Mouse (Mus musculus): ENCODE measurements around the gene Gm5724. TPM values are rescaled to one million over a fixed set of nuclear protein-coding genes. Genes with fewer than 3 reads are reported as not detected.

The Gm5724 gene
- not detected for polyA plus RNA-seq (2017; shearing (Covaris generic))

DNA sequence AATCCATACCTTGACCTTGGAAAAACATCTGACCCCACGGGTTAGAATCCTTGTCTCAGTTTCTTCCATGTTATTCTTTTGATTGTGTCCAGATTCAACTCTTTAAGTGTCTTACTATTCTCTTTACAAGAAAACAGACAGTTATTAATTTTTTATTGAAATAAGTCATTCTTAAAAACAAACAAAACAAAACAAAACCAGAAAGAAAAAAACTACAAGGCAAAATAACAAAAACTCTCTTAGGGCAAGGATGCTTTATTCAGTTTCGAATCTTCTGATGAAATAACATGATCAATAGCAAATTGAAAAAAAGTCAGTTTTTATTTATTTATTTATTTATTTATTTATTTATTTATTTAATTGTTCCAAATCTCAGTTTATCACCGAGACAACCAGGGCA, at the start of gene Gm5724:
Gene Gm5724, minus strand, starts transcription at position 101 of the 400 bp plus-strand sequence.
- ATAC-seq, result no peak

DNA sequence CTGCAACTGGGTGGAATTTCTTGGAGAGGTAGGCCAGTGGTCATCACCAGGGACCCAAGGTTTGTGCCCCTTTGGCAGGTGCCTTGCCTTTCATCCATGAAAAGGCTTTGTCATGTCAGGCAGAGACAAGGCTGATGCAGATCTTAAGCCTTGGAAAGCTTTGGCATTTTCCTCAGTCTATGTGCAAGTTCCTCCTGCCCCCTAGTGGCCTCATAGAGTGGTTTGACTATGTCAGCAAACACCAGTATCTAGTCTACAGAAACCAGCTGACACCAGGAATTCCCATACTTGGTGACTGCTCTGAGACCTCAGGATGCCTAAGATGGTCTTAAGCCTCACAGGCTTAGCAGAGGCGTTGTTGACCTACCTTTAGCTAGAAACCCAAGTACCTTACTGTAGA, 24.2 kb upstream of the Gm5724 start:
- no peak for ATAC-seq

DNA sequence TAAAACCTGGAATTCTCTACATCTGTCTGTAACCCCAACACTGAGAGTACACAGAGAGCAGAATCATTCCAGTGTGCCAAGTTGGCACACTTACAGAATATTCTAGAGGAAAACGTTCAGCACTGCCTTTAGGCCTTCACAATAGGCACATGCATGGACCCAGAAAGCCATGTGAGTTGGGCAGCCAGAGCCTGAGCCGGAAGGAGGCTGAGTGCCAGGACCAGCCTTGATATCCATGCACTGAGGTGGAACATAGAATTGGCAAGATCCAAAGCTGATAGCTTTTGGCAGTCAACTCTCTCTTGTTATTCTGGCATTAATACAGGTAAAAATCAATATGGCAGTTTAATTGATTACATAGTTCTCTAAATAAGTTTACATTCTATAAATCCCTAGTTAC, 866 bp upstream of the Gm5724 start:
- no peak for ATAC-seq

DNA sequence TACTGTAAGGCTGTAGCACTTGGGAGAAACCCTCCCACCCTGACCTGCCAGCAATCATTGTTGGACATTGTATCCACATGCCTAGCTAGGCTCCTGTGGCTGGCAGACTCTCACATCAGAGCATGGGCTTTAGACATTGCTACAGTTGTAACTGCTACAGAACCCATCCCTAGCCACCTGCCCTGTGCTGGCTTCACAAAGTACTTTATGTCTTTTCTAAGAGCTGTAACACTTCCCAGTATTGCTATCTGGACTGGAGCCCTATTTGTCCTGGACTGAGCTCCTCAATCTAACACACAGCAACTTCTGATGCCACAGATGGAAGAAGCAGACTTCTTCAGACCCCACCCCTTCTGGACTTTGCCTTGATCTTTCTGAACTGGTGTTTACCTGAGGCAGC, 82.4 kb downstream of the Gm5724 start:
- no peak for ATAC-seq

DNA sequence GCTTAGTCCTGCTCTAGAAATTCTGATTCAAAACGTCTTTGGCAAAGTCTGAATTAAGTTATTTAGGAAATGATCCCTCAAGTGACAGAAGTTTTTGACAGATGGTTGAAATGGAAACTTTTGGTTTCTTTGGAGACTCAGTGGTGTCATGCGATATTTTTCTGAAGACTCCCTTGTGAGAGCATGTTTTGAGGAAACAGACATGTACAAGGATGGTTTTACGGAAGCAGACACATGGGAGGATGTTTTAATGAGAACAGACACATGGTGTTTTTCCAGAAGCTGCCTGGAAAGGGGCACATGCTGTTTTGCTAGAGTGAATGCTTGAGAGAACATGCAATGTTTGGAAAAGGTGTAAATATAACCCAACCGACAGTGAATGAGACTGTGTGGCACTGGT, 86.6 kb downstream of the Gm5724 start:
- no peak for ATAC-seq

Other genes with a start within 250 kb of the Gm5724 start
- not detected for gene Slco1c1, start 249.4 kb downstream of the Gm5724 start, polyA plus RNA-seq (2017; shearing (Covaris generic))
- gene Slco1b2, start 144.3 kb downstream of the Gm5724 start, polyA plus RNA-seq (2017; shearing (Covaris generic)), result not detected
- under 1 TPM in 1 of 3 experiments, not detected in 2; 0.16 TPM for gene Slco1a4, start 82.4 kb upstream of the Gm5724 start, polyA plus RNA-seq (2017; shearing (Covaris generic))
- not detected for gene Slco1a1, start 173.2 kb upstream of the Gm5724 start, polyA plus RNA-seq (2017; shearing (Covaris generic))
- gene Gm6614, start 237.6 kb upstream of the Gm5724 start, polyA plus RNA-seq (2017; shearing (Covaris generic)), result not detected

All from inflammation-experienced regulatory T-cells, adult 6 months (primary cell).